Mouse (Mus musculus): ENCODE results near the gene Cabp1. TPM values are rescaled to one million over a fixed set of nuclear protein-coding genes. Genes with fewer than 3 reads are reported as not detected.
A peak's percentile ranks its signal among the peaks of the same experiment; 100 is the strongest.

Cabp1 gene
- polyA plus RNA-seq, 1 experiment from 2014 or later, result not detected

DNA sequence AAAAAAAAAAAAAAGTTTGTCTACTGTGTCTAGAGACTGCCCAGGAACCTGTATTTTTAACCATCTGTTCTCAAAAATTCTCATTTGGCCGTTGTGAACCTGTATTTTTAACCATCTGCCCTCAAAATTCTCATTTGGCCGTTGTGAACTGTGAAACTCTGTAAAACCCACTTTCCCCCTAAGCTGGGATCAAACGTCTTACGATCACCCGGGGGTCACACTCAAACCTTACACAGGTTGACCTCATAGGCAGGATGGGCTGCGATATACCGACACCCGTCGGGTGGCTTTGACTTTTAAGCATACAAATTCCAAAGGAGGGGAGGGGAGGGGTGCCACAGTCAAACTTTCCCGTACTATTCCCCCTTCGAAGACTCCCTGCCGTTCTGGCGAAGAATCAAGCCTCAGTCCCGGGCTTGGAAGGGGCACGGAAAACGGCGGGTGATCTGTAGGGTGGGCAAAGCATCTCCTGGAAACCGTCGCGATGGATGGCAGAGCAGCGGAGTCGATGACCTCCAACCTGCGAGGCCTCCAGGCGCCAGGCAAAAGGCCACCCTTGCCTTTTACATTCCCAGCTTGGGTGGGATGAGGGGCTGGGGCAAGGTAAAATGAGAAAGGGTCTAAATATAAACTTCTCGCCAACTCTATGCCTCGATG, 37.1 kb downstream of the Cabp1 start:
- H3K27me3 ChIP-seq (ENCODE audit: insufficient read depth, low read length), result no peaks in the 10 kb centered on the region
- peak overlapping the region; percentile 68 for H3K27ac ChIP-seq (ENCODE audit: low read depth)
- ATAC-seq, result no peak
- no peaks in the 10 kb centered on the region for H3K9me3 ChIP-seq (ENCODE audit: low read length)
- H3K4me2 ChIP-seq (ENCODE audit: low read depth, low read length), result peak overlapping the region; percentile 93
- H3K4me3 ChIP-seq (ENCODE audit: low read depth, low read length), result peak overlapping the region; percentile 84
- WGBS (ENCODE audit: insufficient replicate concordance), result under 1% methylated on average over 26 of the region's 26 CpGs
- TF ChIP-seq CTCF (IDR thresholded peaks at IDR 0.05; ENCODE audit: low read depth), result no peak
- no peak for TF ChIP-seq EP300 (IDR thresholded peaks at IDR 0.05; ENCODE audit: low read depth)
- peak overlapping the region; percentile 89 for H3K9ac ChIP-seq (replicated peaks)
- H3K4me1 ChIP-seq (ENCODE audit: insufficient read depth), result peaks cover 57% of the 10 kb centered on the region
- H3K36me3 ChIP-seq (replicated peaks; ENCODE audit: insufficient read depth, low read length), result no peaks in the 10 kb centered on the region
- DNase-seq, result peak; percentile 44

DNA sequence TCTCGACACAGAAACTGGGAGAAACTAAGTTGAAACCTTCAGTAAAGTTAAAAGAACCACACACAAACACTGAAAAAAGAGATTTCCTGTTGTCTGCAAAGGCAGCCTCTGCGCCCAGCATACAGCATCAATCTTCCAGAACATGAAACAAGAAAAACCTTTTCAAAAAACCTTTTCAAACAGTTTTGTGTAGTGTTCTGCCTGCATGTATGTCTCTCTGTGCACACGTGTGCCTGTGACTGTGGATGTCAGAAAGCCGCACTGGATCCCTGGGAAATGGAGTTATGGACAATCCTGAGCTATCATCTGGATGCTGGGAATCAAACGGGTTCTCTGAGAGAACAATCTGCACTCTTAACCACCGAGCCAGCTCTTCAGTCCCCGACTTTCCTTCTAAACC, 37.8 kb downstream of the Cabp1 start:
- peak overlapping the region; percentile 84 for H3K4me3 ChIP-seq (ENCODE audit: low read depth, low read length)
- 25% methylated on average over 7 of the region's 7 CpGs for WGBS (ENCODE audit: insufficient replicate concordance)
- peak overlapping the region; percentile 89 for H3K9ac ChIP-seq (replicated peaks)
- H3K4me2 ChIP-seq (ENCODE audit: low read depth, low read length), result peak overlapping the region; percentile 93
- no peaks in the 10 kb centered on the region for H3K9me3 ChIP-seq (ENCODE audit: low read length)
- peak overlapping the region; percentile 61; the same call in 1 of the 2 replicates for H3K27ac ChIP-seq (ENCODE audit: low read depth)
- no peak for DNase-seq
- H3K27me3 ChIP-seq (ENCODE audit: insufficient read depth, low read length), result no peaks in the 10 kb centered on the region
- H3K4me1 ChIP-seq (ENCODE audit: insufficient read depth), result peaks cover 58% of the 10 kb centered on the region
- H3K36me3 ChIP-seq (replicated peaks; ENCODE audit: insufficient read depth, low read length), result no peaks in the 10 kb centered on the region
- no peak for ATAC-seq
- TF ChIP-seq EP300 (IDR thresholded peaks at IDR 0.05; ENCODE audit: low read depth), result no peak

DNA sequence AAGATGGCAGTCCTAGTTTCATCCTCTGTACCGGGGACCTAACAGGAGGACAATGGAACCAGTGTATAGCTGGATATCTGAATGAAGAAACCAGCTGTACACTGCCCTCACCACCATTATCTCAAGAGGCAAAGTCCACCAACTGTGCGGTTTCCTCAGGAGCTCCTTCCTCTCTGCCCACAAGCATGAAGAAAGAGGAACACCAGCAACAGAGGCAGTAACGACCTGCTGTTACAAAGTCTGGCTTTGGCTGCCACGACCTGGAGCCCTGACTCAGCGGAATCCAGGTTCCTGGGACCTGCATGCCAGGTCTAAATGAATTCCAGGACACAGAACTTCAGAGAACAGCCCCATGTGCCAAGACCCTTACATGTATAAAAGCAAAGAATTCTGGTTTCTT, 38.4 kb downstream of the Cabp1 start:
- Histone ChIP-seq H3K9ac (replicated peaks) (peak overlapping the region; percentile 47; the same call in 1 of the 2 replicates), H3K36me3 (replicated peaks; ENCODE audit: insufficient read depth, low read length) (peaks cover 3% of the 10 kb centered on the region; the same call in 1 of the 2 replicates), H3K4me3 (ENCODE audit: low read depth, low read length) (peak overlapping the region; percentile 84), H3K4me1 (ENCODE audit: insufficient read depth) (peaks cover 54% of the 10 kb centered on the region), H3K27me3 (ENCODE audit: insufficient read depth, low read length) (no peaks in the 10 kb centered on the region), H3K9me3 (ENCODE audit: low read length) (no peaks in the 10 kb centered on the region), H3K27ac (ENCODE audit: low read depth) (peak overlapping the region; percentile 61), H3K4me2 (ENCODE audit: low read depth, low read length) (peak overlapping the region; percentile 93)
- DNase-seq (peak; percentile 61), ATAC-seq (no peak)
- TF ChIP-seq EP300 (IDR thresholded peaks at IDR 0.05; ENCODE audit: low read depth), result no peak
- 9% methylated on average over 5 of the region's 5 CpGs for WGBS (ENCODE audit: insufficient replicate concordance)

DNA sequence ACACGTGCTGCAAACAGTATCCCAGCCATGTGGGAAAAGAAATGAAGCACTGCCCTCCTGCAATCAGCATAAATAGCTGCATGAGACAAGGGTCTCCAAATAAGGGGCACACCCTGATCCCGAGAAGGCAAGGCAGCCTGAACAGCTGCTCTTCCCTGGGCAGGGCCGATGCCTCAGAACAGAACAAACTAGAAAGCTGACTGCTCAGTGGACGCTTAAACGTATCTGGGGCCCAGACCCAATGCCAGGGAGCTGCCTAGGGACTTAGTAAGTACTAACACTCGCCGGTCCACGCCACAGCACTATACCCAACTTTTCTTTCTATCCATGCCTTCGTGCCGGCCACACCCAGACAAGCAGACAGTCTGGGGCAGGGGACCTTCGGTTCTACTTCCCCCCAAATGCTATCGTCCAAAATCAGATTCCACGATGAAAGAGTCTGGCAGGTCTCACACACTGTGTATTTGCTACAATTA, 39.0 kb downstream of the Cabp1 start:
- no peaks in the 10 kb centered on the region for H3K27me3 ChIP-seq (ENCODE audit: insufficient read depth, low read length)
- TF ChIP-seq EP300 (IDR thresholded peaks at IDR 0.05; ENCODE audit: low read depth) (no peak), CTCF (IDR thresholded peaks at IDR 0.05; ENCODE audit: low read depth) (no peak)
- WGBS (ENCODE audit: insufficient replicate concordance), result 27% methylated on average over 13 of the region's 13 CpGs
- H3K4me1 ChIP-seq (ENCODE audit: insufficient read depth), result peaks cover 55% of the 10 kb centered on the region
- peaks cover 9% of the 10 kb centered on the region for H3K36me3 ChIP-seq (replicated peaks; ENCODE audit: insufficient read depth, low read length)
- peak overlapping the region; percentile 61 for H3K27ac ChIP-seq (ENCODE audit: low read depth)
- peak overlapping the region; percentile 93 for H3K4me2 ChIP-seq (ENCODE audit: low read depth, low read length)
- H3K4me3 ChIP-seq (ENCODE audit: low read depth, low read length), result peak overlapping the region; percentile 84
- peak overlapping the region; percentile 47 for H3K9ac ChIP-seq (replicated peaks)
- DNase-seq, result no peak
- no peak for ATAC-seq
- no peaks in the 10 kb centered on the region for H3K9me3 ChIP-seq (ENCODE audit: low read length)

DNA sequence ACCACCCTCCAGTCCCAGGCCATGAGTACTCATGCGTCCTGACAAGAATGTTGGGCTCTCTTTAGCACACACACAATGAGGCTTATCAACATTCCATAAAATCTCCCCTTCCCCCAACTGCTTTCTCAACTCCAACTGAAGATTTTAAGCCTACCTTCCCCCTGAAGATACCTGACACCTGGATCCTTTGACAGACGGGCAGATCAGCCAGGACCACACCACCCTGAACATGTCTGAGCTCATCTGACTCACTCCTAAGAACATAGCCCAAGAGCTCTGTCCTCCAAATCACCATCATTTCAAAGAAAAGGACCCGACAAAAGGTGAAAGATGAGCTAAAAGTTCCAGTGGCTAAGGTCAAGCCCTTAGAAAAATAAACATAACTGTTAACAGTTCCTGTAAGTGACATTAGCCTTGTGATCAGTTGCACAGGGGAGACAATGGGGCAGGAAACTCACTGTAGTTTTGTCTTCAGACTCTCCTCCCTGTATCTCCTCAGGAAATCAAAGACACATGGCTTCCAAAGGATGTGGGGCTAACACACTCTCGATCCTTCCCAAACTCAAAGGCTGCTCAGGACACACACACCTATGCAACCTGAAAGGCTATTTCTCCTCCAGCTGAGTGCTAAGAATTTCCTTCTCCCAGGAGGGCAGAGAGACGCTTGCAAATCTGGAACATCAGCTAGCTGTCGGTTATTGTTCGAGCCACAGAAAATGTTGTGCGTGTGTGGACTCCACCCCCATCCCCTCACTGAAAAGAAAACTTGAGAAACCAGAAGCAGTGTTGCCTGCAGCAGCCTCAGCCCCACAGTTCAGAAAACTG, 41.8 kb downstream of the Cabp1 start:
- no peak for DNase-seq
- TF ChIP-seq EP300 (IDR thresholded peaks at IDR 0.05; ENCODE audit: low read depth), result no peak
- no peak for TF ChIP-seq CTCF (IDR thresholded peaks at IDR 0.05; ENCODE audit: low read depth)

DNA sequence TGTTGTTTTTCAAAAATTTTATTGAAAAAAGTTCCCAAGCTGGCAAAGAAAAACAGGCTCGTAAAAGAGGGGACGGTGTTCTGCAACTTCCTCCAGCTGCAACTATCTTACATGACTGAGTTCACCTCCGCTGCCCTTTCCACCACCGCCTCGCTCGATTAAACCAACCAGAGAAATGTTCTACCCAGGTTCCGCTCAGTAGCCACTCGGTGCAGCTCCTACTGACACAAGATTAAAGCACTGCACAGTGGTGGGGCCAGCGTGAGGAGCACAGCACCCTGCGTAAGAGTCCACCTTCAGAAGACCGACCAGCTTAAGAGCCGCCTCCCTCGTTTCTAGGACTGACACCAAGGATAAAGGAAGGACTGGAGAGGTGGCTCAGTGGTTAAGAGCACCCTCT, 42.7 kb downstream of the Cabp1 start:
- 0 out of 2 replicates have a peak overlapping the region, but pooled peaks have one; percentile 24 for H3K27ac ChIP-seq (ENCODE audit: low read depth)

More for the DNA sequence above, 41.8 kb downstream of the Cabp1 start:
- H3K36me3 ChIP-seq (replicated peaks; ENCODE audit: insufficient read depth, low read length), result peaks cover 24% of the 10 kb centered on the region
- no peak overlapping the region for H3K4me3 ChIP-seq (ENCODE audit: low read depth, low read length)
- H3K27me3 ChIP-seq (ENCODE audit: insufficient read depth, low read length), result no peaks in the 10 kb centered on the region
- WGBS (ENCODE audit: insufficient replicate concordance), result 47% methylated on average over 8 of the region's 8 CpGs
- H3K9me3 ChIP-seq (ENCODE audit: low read length), result no peaks in the 10 kb centered on the region
- peaks cover 52% of the 10 kb centered on the region for H3K4me1 ChIP-seq (ENCODE audit: insufficient read depth)
- H3K27ac ChIP-seq (ENCODE audit: low read depth), result 0 out of 2 replicates have a peak overlapping the region, but pooled peaks have one; percentile 23
- no peak overlapping the region for H3K9ac ChIP-seq (replicated peaks)
- no peak overlapping the region for H3K4me2 ChIP-seq (ENCODE audit: low read depth, low read length)
- no peak for ATAC-seq

More for the DNA sequence above, 42.7 kb downstream of the Cabp1 start:
- H3K27me3 ChIP-seq (ENCODE audit: insufficient read depth, low read length), result no peaks in the 10 kb centered on the region
- no peak for DNase-seq
- no peaks in the 10 kb centered on the region for H3K9me3 ChIP-seq (ENCODE audit: low read length)
- H3K36me3 ChIP-seq (replicated peaks; ENCODE audit: insufficient read depth, low read length), result peaks cover 32% of the 10 kb centered on the region
- no peak overlapping the region for H3K4me3 ChIP-seq (ENCODE audit: low read depth, low read length)
- no peak overlapping the region for H3K9ac ChIP-seq (replicated peaks)
- WGBS (ENCODE audit: insufficient replicate concordance), result 72% methylated on average over 13 of the region's 13 CpGs
- TF ChIP-seq EP300 (IDR thresholded peaks at IDR 0.05; ENCODE audit: low read depth), result no peak
- no peak for TF ChIP-seq CTCF (IDR thresholded peaks at IDR 0.05; ENCODE audit: low read depth)
- H3K4me2 ChIP-seq (ENCODE audit: low read depth, low read length), result no peak overlapping the region
- no peak for ATAC-seq
- peaks cover 51% of the 10 kb centered on the region for H3K4me1 ChIP-seq (ENCODE audit: insufficient read depth)
